Mouse (Mus musculus) spleen, postnatal 36 days (tissue): ENCODE measurements at regions not wholly inside any gene's neighbourhood (a gene's known extent, or its start where the extent isn't known, plus 50 kb on each side); places are given as distances from the start of the nearest gene placed in this dataset.
"Not testable (repeated sequence)": the region's sequence is repeated elsewhere in the genome, so short reads cannot be mapped to it uniquely, and the experiment has no call there.

Experiments
- DNase-seq, 2 experiments: peaks; one replicate each; pipeline ENCODE4 v3.0.0; 2022; ENCODE audit warnings: low spot score in 2 of 2, mixed read lengths in 1 of 2

GRCm38 (mm10) chr16:12802651-12803050, 306.8 kb upstream of the Ercc4 start:
- DNase-seq = no peak

GRCm38 (mm10) chr16:12807351-12807871, 302.1 kb upstream of the Ercc4 start:
- no peak for DNase-seq

GRCm38 (mm10) chr16:12811088-12811487, 298.4 kb upstream of the Ercc4 start:
- no peak for DNase-seq

- no peak for DNase-seq
Observed at GRCm38 (mm10) chr16:12824646-12825045, 284.8 kb upstream of the Ercc4 start.

GRCm38 (mm10) chr16:12826222-12826621, 283.3 kb upstream of the Ercc4 start:
- DNase-seq = no peak

GRCm38 (mm10) chr16:12831308-12831707, 278.2 kb upstream of the Ercc4 start:
- not testable (repeated sequence) for DNase-seq

GRCm38 (mm10) chr16:12856356-12856755, 253.1 kb upstream of the Ercc4 start:
- DNase-seq = no peak

- DNase-seq = no peak
Observed at GRCm38 (mm10) chr16:12859714-12860355, 249.6 kb upstream of the Ercc4 start.

- no peak for DNase-seq
Observed at GRCm38 (mm10) chr16:12862561-12862960, 246.9 kb upstream of the Ercc4 start.

GRCm38 (mm10) chr16:12878326-12878725, 231.2 kb upstream of the Ercc4 start:
- DNase-seq = not testable (repeated sequence)

GRCm38 (mm10) chr16:12880011-12880410, 229.5 kb upstream of the Ercc4 start:
- no peak for DNase-seq

GRCm38 (mm10) chr16:12880481-12880880, 229.0 kb upstream of the Ercc4 start:
- no peak for DNase-seq

- no peak for DNase-seq
Observed at GRCm38 (mm10) chr16:12882690-12883089, 226.8 kb upstream of the Ercc4 start.

- DNase-seq = no peak
Observed at GRCm38 (mm10) chr16:12884556-12884955, 224.9 kb upstream of the Ercc4 start.

- no peak for DNase-seq
Observed at GRCm38 (mm10) chr16:12886127-12886526, 223.4 kb upstream of the Ercc4 start.

- DNase-seq = no peak
Observed at GRCm38 (mm10) chr16:12887381-12887780, 222.1 kb upstream of the Ercc4 start.

- no peak for DNase-seq
Observed at GRCm38 (mm10) chr16:12890094-12890493, 219.4 kb upstream of the Ercc4 start.

GRCm38 (mm10) chr16:12890545-12890944, 218.9 kb upstream of the Ercc4 start:
- no peak for DNase-seq

- no peak for DNase-seq
Observed at GRCm38 (mm10) chr16:12892658-12893305, 216.7 kb upstream of the Ercc4 start.

GRCm38 (mm10) chr16:12897267-12897666, 212.2 kb upstream of the Ercc4 start:
- no peak for DNase-seq

GRCm38 (mm10) chr16:12900670-12901069, 208.8 kb upstream of the Ercc4 start:
- DNase-seq = no peak

- DNase-seq = no peak
Observed at GRCm38 (mm10) chr16:12901096-12901995, 208.1 kb upstream of the Ercc4 start.
